In the genomic region with DNA sequence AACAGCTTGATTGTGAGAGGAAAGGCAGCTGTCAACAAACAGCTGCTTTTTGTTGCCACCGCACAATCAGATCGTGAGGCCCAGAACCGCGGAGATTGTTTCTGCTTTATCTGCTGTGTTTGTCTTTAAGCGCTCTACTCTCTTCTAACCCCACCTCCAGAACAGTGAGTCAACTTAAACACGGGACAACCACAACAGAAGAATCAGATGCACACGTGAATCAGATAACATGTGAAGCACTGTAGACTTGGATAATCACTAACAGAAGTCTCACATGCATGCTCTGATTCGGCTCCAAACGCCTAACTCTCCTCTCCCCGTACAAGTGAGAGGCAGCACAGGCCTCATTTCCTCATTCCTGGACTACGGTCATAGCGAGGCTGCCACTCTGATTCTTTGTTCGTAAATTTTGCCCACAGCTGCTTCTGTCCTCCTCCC, we compare ENCODE assay signal across 8 mouse cellular contexts.
DNase-seq lines count a peak whose midpoint lies in the region; ATAC-seq and TF ChIP-seq lines count a peak whose summit lies in the region.

No protein-coding gene starts in this region.

- H3K4me3 ChIP-seq in lung, embryonic 14.5 days (ENCODE audit: low read depth, low read length): no peak overlapping the region
- no peak overlapping the region for H3K4me3 ChIP-seq in embryonic facial prominence, embryonic 13.5 days
- H3K4me3 ChIP-seq in kidney, adult 2 months (ENCODE audit: insufficient read depth, low read depth, low read length): no peak overlapping the region
- H3K4me3 ChIP-seq in midbrain, embryonic 13.5 days (replicated peaks): no peak overlapping the region

- peaks cover 11% of the 10 kb centered on the region for H3K4me1 ChIP-seq in lung, embryonic 14.5 days (ENCODE audit: insufficient read depth)
- H3K4me1 ChIP-seq in embryonic facial prominence, embryonic 13.5 days: peaks cover 55% of the 10 kb centered on the region
- peaks cover 7% of the 10 kb centered on the region; the same call in 1 of the 2 replicates for H3K4me1 ChIP-seq in kidney, adult 2 months (ENCODE audit: control insufficient read depth, insufficient read depth, low read length)
- H3K4me1 ChIP-seq in midbrain, embryonic 13.5 days (replicated peaks): no peaks in the 10 kb centered on the region

- ATAC-seq in lung, embryonic 14.5 days (ENCODE audit: insufficient read depth): peak; percentile 76
- no peak; the same call in 1 of the 2 replicates for ATAC-seq in embryonic facial prominence, embryonic 13.5 days (ENCODE audit: insufficient number of reproducible peaks, insufficient read depth, low FRiP score, low TSS enrichment, low read depth)
- ATAC-seq in granulocyte monocyte progenitor cell, adult 5-6 weeks (replicated peaks; ENCODE audit: poor library complexity, severe bottlenecking): no peak
- ATAC-seq in midbrain, embryonic 13.5 days: no peak

- peak overlapping the region; percentile 76 for H3K27ac ChIP-seq in lung, embryonic 14.5 days (ENCODE audit: low read depth)
- H3K27ac ChIP-seq in embryonic facial prominence, embryonic 13.5 days: peak overlapping the region; percentile 52
- H3K27ac ChIP-seq in kidney, adult 2 months (ENCODE audit: insufficient read depth, low read depth, low read length): peak overlapping the region; percentile 31; the same call in 1 of the 2 replicates
- H3K27ac ChIP-seq in midbrain, embryonic 13.5 days: no peak overlapping the region

- no peak overlapping the region for H3K9ac ChIP-seq in lung, embryonic 14.5 days
- no peak overlapping the region; the same call in 1 of the 2 replicates for H3K9ac ChIP-seq in embryonic facial prominence, embryonic 13.5 days
- no peak overlapping the region for H3K9ac ChIP-seq in midbrain, embryonic 13.5 days (replicated peaks)

- 14% methylated on average over 13 of the region's 13 CpGs for WGBS in lung, embryonic 14.5 days
- WGBS in embryonic facial prominence, embryonic 13.5 days: 10% methylated on average over 13 of the region's 13 CpGs
- WGBS in kidney, adult 2 months: 51% methylated on average over 13 of the region's 13 CpGs
- WGBS in midbrain, embryonic 13.5 days: 78% methylated on average over 13 of the region's 13 CpGs

- DNase-seq in lung, embryonic 14.5 days: peak; percentile 84
- DNase-seq in lung, postnatal 25 days (ENCODE audit: low spot score): no peak
- peak; percentile 26 for DNase-seq in kidney, adult 2 months
- peak; percentile 40 for DNase-seq in naive thymus-derived CD4-positive, alpha-beta T cell, adult 2 months (ENCODE audit: low read depth)
- no peak for DNase-seq in gastrocnemius, postnatal 25 days

- H3K36me3 ChIP-seq in lung, embryonic 14.5 days (ENCODE audit: insufficient read depth): no peaks in the 10 kb centered on the region
- no peaks in the 10 kb centered on the region for H3K36me3 ChIP-seq in embryonic facial prominence, embryonic 13.5 days
- no peaks in the 10 kb centered on the region; the same call in 1 of the 2 replicates for H3K36me3 ChIP-seq in kidney, adult 2 months (ENCODE audit: control insufficient read depth, insufficient read depth, low read length)
- H3K36me3 ChIP-seq in midbrain, embryonic 13.5 days: no peaks in the 10 kb centered on the region

- no peak for TF ChIP-seq POLR2A in kidney, adult 2 months (IDR thresholded peaks at IDR 0.05; ENCODE audit: low read depth, low read length)

- no peaks in the 10 kb centered on the region for H3K9me3 ChIP-seq in lung, embryonic 14.5 days (ENCODE audit: low read depth, low read length)
- no peaks in the 10 kb centered on the region for H3K9me3 ChIP-seq in embryonic facial prominence, embryonic 13.5 days
- no peaks in the 10 kb centered on the region for H3K9me3 ChIP-seq in midbrain, embryonic 13.5 days

- H3K4me2 ChIP-seq in lung, embryonic 14.5 days: 0 out of 2 replicates have a peak overlapping the region, but pooled peaks have one; percentile 7
- H3K4me2 ChIP-seq in embryonic facial prominence, embryonic 13.5 days: peak overlapping the region; percentile 24
- H3K4me2 ChIP-seq in midbrain, embryonic 13.5 days (replicated peaks): no peak overlapping the region

- TF ChIP-seq CTCF in lung, embryonic 14.5 days (IDR thresholded peaks at IDR 0.05; ENCODE audit: low read depth): no peak
- no peak for TF ChIP-seq CTCF in kidney, adult 2 months (conservative IDR thresholded peaks at IDR 0.05; ENCODE audit: insufficient read depth, insufficient read length, low read depth, low read length)

- no peaks in the 10 kb centered on the region for H3K27me3 ChIP-seq in lung, embryonic 14.5 days (ENCODE audit: insufficient read depth, low read length)
- no peaks in the 10 kb centered on the region for H3K27me3 ChIP-seq in embryonic facial prominence, embryonic 13.5 days
- no peaks in the 10 kb centered on the region for H3K27me3 ChIP-seq in kidney, adult 2 months (replicated peaks; ENCODE audit: control insufficient read depth, insufficient read depth, low read length)
- no peaks in the 10 kb centered on the region for H3K27me3 ChIP-seq in midbrain, embryonic 13.5 days

Comparison
In these comparisons a context has a peak if more than half of its experiments do, and no peak if none do; other contexts are left out.
1. DNase-seq: peak in lung, embryonic 14.5 days (single experiment), kidney, adult 2 months (single experiment) and naive thymus-derived CD4-positive, alpha-beta T cell, adult 2 months (single experiment); none in lung, postnatal 25 days (single experiment) and gastrocnemius, postnatal 25 days (single experiment).